Mouse (Mus musculus) erythroblast, embryonic 14.5 days (primary cell): ENCODE measurements around the gene Ifnar2.

Experiments used
- GATA1 ChIP-seq: IDR thresholded peaks from 2 replicates; pipeline ENCODE4 v1.6.1; 2012; ENCODE audit warnings: low read length, inconsistent platforms, mixed read lengths
- TAL1 ChIP-seq: IDR thresholded peaks from 3 replicates; pipeline ENCODE4 v1.6.1; 2012; ENCODE audit warnings: low read length, inconsistent platforms, mixed read lengths

- TF ChIP-seq TAL1: no peak
- no peak for TF ChIP-seq GATA1
Observed at GRCm38 (mm10) chr16:91452363-91452896, 79.8 kb downstream of the Ifnar2 start.
